Comparison of ENCODE assay signal across 8 mouse cellular contexts in the genomic region with DNA sequence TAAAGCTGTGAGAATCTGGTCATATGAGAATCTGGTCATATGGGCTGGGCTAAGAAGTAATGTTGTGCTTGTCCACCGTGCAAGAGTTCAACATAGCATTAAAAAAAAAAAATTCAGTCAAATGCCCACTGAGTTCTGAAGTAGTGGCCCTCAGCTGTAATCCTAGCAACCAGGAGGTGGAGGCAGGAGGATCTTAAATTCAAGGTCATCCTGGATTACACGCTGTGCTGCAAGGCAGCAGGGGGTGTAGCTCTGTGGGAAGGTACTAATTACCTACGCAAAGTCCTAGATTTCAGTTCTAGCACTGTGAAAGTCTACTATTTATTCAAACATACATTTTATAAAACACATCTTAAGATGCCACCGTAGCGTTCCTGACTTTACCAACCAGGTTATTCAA. TPM values are rescaled to one million over a fixed set of nuclear protein-coding genes. Genes with fewer than 3 reads are reported as not detected.
DNase-seq lines count a peak whose midpoint lies in the region; ATAC-seq and TF ChIP-seq lines count a peak whose summit lies in the region.

No protein-coding gene starts in this region.

- no peaks in the 10 kb centered on the region for H3K4me1 ChIP-seq in kidney, postnatal 0 days (replicated peaks; ENCODE audit: insufficient read depth, low read length)
- peaks cover 4% of the 10 kb centered on the region; the same call in 1 of the 2 replicates for H3K4me1 ChIP-seq in intestine, embryonic 14.5 days (replicated peaks; ENCODE audit: control insufficient read depth, insufficient read depth, low read length)
- peaks cover 14% of the 10 kb centered on the region for H3K4me1 ChIP-seq in neural tube, embryonic 12.5 days

- peak overlapping the region; percentile 58 for H3K9ac ChIP-seq in kidney, postnatal 0 days (ENCODE audit: low read depth, low read length)
- H3K9ac ChIP-seq in intestine, embryonic 14.5 days (ENCODE audit: low read length): peak overlapping the region; percentile 67
- H3K9ac ChIP-seq in neural tube, embryonic 12.5 days: peak overlapping the region; percentile 52

- 11% methylated on average over 5 of the region's 5 CpGs for WGBS in kidney, postnatal 0 days
- 12% methylated on average over 5 of the region's 5 CpGs for WGBS in intestine, embryonic 14.5 days
- 16% methylated on average over 5 of the region's 5 CpGs for WGBS in neural tube, embryonic 12.5 days

- no peaks in the 10 kb centered on the region for H3K9me3 ChIP-seq in kidney, postnatal 0 days (replicated peaks; ENCODE audit: low read length)
- no peaks in the 10 kb centered on the region for H3K9me3 ChIP-seq in intestine, embryonic 14.5 days (ENCODE audit: control insufficient read depth, low read length)
- no peaks in the 10 kb centered on the region for H3K9me3 ChIP-seq in neural tube, embryonic 12.5 days

- no peak for DNase-seq in kidney, postnatal 0 days (ENCODE audit: low spot score)
- no peak for DNase-seq in kidney, adult 11 months
- peak; percentile 23 for DNase-seq in brain, embryonic 14.5 days (ENCODE audit: low read depth)
- DNase-seq in intestine, embryonic 14.5 days (ENCODE audit: low spot score): no peak
- DNase-seq in right cerebral cortex, postnatal 25 days: no peak
- no peak for DNase-seq in adrenal gland, postnatal 36 days
- DNase-seq in layer of hippocampus, adult 8-10 months (ENCODE audit: low spot score in 2 of 2): no peak

- TF ChIP-seq CTCF in kidney, postnatal 0 days (IDR thresholded peaks at IDR 0.05; ENCODE audit: low read depth): no peak; the same call in 1 of the 2 replicates
- TF ChIP-seq CTCF in brain, embryonic 14.5 days (IDR thresholded peaks at IDR 0.05; ENCODE audit: borderline replicate concordance, extremely low read depth, insufficient read depth, insufficient read length): no peak

- ATAC-seq in kidney, postnatal 0 days (replicated peaks; ENCODE audit: low FRiP score, low read depth): no peak
- no peak for ATAC-seq in intestine, embryonic 14.5 days (replicated peaks; ENCODE audit: low FRiP score, low TSS enrichment, low read depth)
- ATAC-seq in neural tube, embryonic 12.5 days (ENCODE audit: low FRiP score, low read depth): peak; percentile 26; the same call in 1 of the 2 replicates

- peaks cover 5% of the 10 kb centered on the region; the same call in 1 of the 2 replicates for H3K36me3 ChIP-seq in kidney, postnatal 0 days (ENCODE audit: insufficient read depth, low read length)
- H3K36me3 ChIP-seq in intestine, embryonic 14.5 days (ENCODE audit: control insufficient read depth, insufficient read depth, low read length): peaks cover 10% of the 10 kb centered on the region
- H3K36me3 ChIP-seq in neural tube, embryonic 12.5 days: peaks cover 6% of the 10 kb centered on the region; the same call in 1 of the 2 replicates

- H3K4me2 ChIP-seq in kidney, postnatal 0 days (ENCODE audit: low read length): peak overlapping the region; percentile 80
- H3K4me2 ChIP-seq in intestine, embryonic 14.5 days (ENCODE audit: low read length): peak overlapping the region; percentile 79
- peak overlapping the region; percentile 79 for H3K4me2 ChIP-seq in neural tube, embryonic 12.5 days (replicated peaks)

- no peaks in the 10 kb centered on the region for H3K27me3 ChIP-seq in kidney, postnatal 0 days (ENCODE audit: insufficient read depth, low read length)
- H3K27me3 ChIP-seq in intestine, embryonic 14.5 days (replicated peaks; ENCODE audit: control insufficient read depth, insufficient read depth, low read length): no peaks in the 10 kb centered on the region
- no peaks in the 10 kb centered on the region for H3K27me3 ChIP-seq in neural tube, embryonic 12.5 days (replicated peaks)

- H3K27ac ChIP-seq in kidney, postnatal 0 days: no peak overlapping the region
- H3K27ac ChIP-seq in intestine, embryonic 14.5 days (ENCODE audit: low read depth): no peak overlapping the region
- no peak overlapping the region for H3K27ac ChIP-seq in neural tube, embryonic 12.5 days

- no peak for TF ChIP-seq POLR2A in brain, embryonic 14.5 days (IDR thresholded peaks at IDR 0.05; ENCODE audit: borderline replicate concordance, extremely low read depth, insufficient read depth, insufficient read length, poor library complexity, severe bottlenecking)

- peak overlapping the region; percentile 78 for H3K4me3 ChIP-seq in kidney, postnatal 0 days (replicated peaks; ENCODE audit: low read depth, low read length)
- H3K4me3 ChIP-seq in intestine, embryonic 14.5 days (ENCODE audit: low read depth, low read length): peak overlapping the region; percentile 87
- peak overlapping the region; percentile 60 for H3K4me3 ChIP-seq in neural tube, embryonic 12.5 days

RNA-seq across cellular contexts. Expression of a gene that starts 0.8 kb away (rescaled TPM):
- polyA plus RNA-seq in kidney, postnatal 0 days (2015; fragmentation: Nextera tagmentation; extraction: Ambion mirVana): 38.5 and 40.7 TPM in 2 replicates
- polyA plus RNA-seq in brain, embryonic 14.5 days (2012; rRNA removed): 20.2 and 26.5 TPM in 2 replicates
- polyA plus RNA-seq in intestine, embryonic 14.5 days (2014; fragmentation: Nextera tagmentation; extraction: Ambion mirVana): 26.0 and 30.9 TPM in 2 replicates
- polyA plus RNA-seq in neural tube, embryonic 12.5 days (2016; fragmentation: Nextera tagmentation; extraction: Ambion mirVana): 43.3 and 47.9 TPM in 2 replicates
- total RNA-seq in adrenal gland, postnatal 36 days (2021): 10 to 100 TPM; 23.2 to 23.7 TPM
- total RNA-seq in layer of hippocampus, adult 8-10 months (2022): 10 to 100 TPM; 23.8 to 31.5 (median 25.8) TPM

RNA-seq across cellular contexts. Expression of a gene that starts 13.4 kb away (rescaled TPM):
- polyA plus RNA-seq in kidney, postnatal 0 days (2015; fragmentation: Nextera tagmentation; extraction: Ambion mirVana): 28.3 and 30.9 TPM in 2 replicates
- polyA plus RNA-seq in brain, embryonic 14.5 days (2012; rRNA removed): 29.2 and 36.3 TPM in 2 replicates
- 29.6 and 32.5 TPM in 2 replicates for polyA plus RNA-seq in intestine, embryonic 14.5 days (2014; fragmentation: Nextera tagmentation; extraction: Ambion mirVana)
- 28.9 and 31.9 TPM in 2 replicates for polyA plus RNA-seq in neural tube, embryonic 12.5 days (2016; fragmentation: Nextera tagmentation; extraction: Ambion mirVana)
- 10 to 100 TPM; 84.8 to 88.4 TPM for total RNA-seq in adrenal gland, postnatal 36 days (2021)
- total RNA-seq in layer of hippocampus, adult 8-10 months (2022): 10 to 100 TPM; 72.3 to 83.6 (median 75.0) TPM

RNA-seq across cellular contexts. Expression of a gene that starts 45.3 kb away (rescaled TPM):
- polyA plus RNA-seq in kidney, postnatal 0 days (2015; fragmentation: Nextera tagmentation; extraction: Ambion mirVana): 6.7 and 7.0 TPM in 2 replicates
- polyA plus RNA-seq in brain, embryonic 14.5 days (2012; rRNA removed): 44.8 and 49.0 TPM in 2 replicates
- 14.3 and 14.5 TPM in 2 replicates for polyA plus RNA-seq in intestine, embryonic 14.5 days (2014; fragmentation: Nextera tagmentation; extraction: Ambion mirVana)
- 11.1 and 11.3 TPM in 2 replicates for polyA plus RNA-seq in neural tube, embryonic 12.5 days (2016; fragmentation: Nextera tagmentation; extraction: Ambion mirVana)
- total RNA-seq in adrenal gland, postnatal 36 days (2021): 10 to 100 TPM; 43.8 to 47.6 TPM
- total RNA-seq in layer of hippocampus, adult 8-10 months (2022): 10 to 100 TPM; 25.9 to 31.8 (median 29.6) TPM
